Mouse (Mus musculus) kidney, adult 18-20 months (tissue): ENCODE results near the gene Necab2.

Experiments
- DNase-seq: peaks from one replicate; pipeline ENCODE4 v3.0.0; 2021

Gene Necab2

DNA sequence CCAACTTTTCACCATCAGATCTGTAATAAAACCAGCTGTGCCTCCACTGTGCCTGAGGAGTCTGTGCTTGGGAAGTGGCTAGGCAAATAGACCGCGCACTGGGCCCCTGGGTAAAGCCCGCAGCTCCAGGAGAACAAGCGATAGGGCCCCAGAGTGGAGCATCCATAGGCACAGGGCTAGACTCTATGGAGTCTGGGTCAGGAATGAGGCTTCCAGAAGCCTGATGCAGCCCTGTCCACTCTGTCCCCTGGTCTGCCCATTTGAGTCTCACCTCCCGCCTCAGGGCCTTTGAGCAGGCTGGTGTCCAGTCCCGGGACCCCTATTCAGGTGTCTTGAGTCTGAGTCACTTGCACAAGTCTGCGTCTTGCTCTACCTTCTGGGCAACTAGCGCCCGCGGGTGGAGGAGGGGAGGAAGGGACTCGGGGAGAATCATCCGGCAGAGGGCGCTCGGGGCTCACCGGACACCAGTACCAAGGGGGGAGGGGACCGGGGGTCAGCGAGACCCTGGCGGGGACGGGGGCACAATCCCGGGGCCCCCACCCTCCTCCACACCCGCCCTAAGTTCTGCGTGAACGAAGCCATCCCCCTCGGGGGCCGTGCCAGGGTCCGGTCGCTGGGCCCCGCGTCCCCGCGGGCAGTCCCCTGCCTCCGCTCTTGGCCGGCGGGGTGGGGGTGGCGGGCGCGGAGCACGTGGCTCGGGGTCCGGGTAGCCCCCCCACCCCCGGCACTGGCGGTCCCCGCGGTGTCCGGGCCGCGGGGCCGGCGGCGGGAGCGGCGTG is at the start of gene Necab2:
Necab2 (plus strand) TSS at position 509 of the 779 bp plus-strand sequence.
- DNase-seq = peak; percentile 87

DNA sequence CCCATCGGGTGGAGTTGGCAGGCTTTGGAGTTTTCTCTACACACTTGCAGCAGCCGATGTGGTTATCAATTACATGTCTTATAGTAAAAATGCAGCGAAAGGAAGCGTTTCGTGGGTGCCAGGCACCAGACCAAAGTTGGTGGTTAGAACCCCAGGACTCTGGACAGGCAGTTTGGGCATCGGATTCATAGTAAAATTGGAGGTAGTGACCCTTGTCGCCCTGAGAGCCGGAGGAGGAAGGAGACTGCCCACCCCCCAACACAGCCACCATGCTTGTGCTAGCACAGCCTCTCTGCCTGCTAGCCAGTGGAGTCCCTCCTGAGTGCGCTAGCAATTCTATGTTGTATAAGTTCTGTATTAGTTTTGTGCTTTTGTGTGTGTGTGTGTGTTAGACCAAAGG is 48.0 kb upstream of the Necab2 start:
- DNase-seq = no peak

DNA sequence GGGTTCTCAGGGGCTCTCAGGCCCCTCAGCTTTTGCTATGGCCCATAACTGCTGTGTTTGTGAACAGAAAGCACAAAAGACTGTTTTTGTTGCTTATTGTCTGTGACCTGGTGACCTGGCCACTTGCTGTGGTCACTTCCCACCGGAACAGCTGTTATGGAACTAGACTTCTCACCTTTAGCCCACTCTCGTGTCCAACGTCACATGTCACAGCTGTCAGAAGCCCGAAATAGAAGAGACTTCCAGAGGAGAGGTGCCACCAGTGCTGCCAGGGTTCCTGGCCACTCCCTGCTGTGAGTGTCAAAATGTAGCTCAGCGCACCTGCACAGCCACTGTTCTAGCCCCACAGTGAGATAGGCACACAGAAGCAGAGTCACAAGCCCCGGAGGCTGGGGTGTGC is 47.3 kb upstream of the Necab2 start:
- DNase-seq = no peak

DNA sequence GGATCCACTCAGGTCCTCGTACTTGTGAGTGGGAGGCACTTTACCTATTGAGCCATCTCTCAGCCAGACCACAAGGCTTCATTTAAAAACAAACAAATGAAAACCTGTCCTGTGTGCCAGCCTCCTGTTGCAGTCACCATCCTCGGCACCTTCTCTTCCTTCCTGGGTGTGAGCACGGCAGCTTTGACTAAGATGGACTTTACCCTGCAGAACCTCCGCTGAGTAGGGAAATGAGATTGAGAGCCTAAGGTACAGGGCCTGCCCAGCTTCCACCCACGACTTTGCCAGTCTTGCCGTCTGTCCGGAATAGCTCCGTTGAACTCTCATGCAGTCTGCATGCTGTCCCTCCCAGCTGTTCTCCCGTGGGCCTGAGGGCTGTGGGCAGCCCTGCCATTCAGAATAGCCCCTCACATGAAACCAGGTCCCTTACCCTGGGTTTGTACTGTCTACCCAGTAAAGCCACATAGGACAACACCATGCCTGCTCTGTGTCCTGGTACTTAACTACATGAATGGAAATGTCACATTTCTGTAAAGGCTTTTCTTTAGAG is 46.3 kb upstream of the Necab2 start:
- DNase-seq = peak; percentile 45

DNA sequence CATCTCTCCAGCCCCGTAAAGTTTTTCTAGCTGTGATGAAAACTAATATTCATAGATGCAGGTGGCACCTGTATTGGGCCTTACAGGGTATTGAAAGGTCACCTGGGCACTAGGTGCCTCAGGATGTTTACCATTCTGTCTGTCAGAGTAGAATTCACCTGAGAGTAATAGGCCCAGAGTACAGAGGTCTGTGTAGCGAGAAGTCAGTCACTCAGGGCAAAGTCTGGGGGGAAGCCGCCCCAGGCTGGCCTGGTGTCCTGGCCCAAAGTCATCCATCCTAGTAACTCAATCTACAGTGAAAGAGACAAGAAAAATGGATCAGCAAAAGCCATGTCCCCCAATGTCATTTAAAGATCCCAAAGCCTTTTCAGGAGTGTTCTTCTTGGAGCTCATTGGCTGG is 45.6 kb upstream of the Necab2 start:
- peak; percentile 23 for DNase-seq

DNA sequence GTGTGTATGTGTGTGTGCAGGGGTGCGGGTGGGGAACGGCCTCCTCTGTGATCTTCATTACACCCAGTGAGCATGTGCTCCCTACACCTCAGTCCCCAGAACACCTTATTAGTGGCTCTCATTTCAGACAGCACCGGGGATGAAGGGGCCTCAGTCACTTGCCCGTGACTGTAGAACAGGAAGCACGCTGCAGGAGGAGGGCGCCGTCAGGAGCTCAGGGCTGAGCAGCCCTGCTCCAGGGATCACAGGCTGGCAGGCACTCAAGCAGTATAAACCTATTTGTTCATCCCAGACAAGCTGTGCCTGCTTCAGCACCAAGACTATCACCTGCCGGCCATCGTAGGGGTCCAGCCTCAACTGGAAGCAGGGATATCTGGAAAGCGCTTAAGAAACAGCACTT is 42.6 kb upstream of the Necab2 start:
- no peak for DNase-seq

DNA sequence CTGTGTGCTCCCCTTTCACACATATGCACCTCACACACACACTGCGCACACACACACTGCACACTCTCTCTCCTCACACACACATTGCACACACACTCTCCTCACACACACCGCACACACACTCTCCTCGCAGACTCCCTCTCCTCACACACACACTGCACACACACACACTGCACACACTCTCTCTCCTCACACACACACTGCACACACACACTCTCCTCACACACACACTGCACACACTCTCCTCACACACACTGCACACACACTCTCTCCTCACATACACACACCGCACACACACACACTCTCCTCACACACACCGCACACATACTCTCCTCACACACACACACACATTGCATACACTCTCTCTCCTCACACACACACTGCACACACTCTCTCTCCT is 41.9 kb upstream of the Necab2 start:
- DNase-seq = no peak

DNA sequence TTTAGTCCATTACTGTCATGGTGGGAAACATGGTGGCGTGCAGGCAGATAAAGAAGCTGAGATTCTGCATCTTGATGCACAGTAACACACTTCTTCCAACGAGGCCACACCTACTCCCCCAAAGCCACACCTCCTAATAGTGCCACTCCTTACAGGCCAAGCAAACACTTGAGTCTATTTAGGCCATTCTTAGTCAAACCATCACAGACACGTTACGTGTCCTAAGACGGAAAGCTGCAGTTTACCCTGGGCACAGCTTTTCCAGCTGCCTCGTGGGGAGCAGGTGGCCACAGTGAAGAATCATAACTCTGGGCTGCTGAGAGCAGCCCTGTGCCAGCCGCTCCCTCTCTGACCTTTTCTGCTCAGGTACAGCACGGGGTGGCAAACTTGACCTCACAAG is 38.2 kb upstream of the Necab2 start:
- DNase-seq = no peak

DNA sequence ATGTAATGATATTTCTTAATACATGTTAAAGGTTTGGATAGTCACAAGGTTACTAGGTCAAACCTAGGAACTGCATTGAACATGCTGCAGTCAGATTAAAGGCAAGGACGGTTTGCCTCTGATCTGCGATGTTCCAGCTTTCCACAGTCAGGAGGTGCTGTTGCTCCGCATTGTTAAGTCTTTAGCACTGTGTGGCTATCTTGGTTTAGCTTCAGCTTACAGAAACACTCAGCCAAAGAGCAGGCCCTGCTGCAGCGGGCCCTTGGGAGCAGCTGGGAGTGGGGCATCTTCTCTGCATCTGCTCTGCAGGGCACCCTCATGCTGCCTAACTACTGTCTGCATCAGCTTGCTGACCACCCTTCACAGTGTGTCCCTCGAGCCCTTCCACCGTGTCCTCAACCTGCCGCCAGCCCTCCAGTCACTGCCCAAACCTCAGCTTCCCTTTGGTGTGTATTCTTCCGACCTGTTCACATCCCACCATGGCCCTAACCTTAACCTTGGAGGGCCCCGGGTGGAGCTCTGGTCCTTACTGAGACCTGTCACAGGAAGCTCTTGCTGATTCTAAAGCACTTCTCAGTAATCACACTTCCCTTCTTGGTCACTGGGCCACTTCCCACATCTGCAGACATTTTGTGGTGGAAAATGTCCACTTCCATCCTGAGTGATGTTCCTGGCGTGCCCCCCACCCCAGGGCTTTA is 34.3 kb upstream of the Necab2 start:
- DNase-seq = no peak

DNA sequence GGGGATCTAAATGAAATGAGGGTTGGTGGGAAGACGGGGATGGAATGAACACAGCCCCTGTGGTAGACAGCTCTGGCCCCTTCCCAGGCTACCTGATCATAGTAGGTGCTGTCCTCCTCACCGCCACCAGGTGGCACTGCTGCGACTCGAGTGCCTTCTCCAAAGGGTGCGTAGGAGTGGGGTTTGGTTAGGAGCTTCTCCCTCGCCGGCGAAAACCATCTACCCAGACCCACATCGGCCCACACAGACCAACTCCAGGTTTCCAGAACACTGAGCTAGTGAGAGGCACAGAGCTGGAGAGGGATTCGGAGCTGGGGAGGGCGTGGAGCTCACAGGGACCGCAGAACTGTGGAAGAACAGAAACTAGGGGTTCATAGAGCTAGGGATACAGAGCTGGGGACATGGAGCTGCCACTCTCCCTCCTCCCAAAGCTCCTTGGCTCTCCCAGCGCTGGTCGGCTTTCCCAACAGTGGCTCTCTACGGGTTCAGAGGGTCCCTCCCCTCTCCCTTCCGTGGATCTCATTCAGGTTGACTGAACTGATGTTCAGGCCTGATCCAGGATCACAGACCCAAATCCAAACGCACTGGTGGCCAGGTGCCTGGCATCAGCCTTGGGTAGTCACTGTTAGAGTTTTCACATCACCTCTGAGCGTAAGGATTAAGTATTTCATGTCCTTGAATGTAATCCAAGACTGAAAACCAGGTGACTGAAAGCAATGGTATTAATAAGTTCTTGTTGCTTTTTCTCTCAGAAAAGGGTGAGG is 33.6 kb upstream of the Necab2 start:
- peak; percentile 82 for DNase-seq

DNA sequence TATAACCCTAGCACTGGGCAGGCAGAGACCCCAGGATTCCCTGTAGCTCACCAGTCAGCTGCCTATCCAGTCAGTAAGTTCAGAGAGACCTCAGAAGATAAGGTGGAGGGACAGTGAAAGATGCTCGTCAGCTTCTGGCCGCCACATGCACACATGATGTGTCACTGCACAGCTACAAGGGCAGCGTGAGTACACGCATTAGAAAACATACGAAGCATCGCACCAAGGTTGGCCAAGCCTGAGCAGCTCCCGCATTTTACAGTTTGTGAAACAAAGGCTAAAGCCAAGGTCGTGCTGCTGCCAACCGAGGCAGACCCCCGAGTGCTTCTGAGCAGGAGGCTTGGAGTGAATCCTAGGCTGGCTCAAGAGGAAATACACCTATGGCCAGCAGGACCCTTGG is 32.9 kb upstream of the Necab2 start:
- DNase-seq = no peak

DNA sequence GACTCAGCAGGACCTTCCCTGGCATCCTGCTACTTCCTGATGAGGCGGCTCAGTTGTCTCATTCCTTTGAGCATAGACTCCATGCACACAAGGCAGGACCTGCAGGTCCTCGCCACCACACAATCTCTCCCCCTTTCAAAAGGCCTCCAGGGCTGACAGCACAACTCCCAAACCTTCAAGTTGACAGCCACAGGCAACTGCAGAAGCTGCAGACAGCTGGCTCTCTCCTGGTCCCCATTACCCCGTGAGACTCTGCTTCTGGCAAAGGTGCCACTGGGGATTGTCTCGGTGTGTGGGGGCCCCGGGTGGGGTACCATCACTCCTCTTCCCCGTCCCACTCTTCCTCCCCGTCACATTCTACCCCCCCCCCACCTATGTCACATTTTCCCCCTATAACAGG is 26.2 kb upstream of the Necab2 start:
- DNase-seq = no peak

DNA sequence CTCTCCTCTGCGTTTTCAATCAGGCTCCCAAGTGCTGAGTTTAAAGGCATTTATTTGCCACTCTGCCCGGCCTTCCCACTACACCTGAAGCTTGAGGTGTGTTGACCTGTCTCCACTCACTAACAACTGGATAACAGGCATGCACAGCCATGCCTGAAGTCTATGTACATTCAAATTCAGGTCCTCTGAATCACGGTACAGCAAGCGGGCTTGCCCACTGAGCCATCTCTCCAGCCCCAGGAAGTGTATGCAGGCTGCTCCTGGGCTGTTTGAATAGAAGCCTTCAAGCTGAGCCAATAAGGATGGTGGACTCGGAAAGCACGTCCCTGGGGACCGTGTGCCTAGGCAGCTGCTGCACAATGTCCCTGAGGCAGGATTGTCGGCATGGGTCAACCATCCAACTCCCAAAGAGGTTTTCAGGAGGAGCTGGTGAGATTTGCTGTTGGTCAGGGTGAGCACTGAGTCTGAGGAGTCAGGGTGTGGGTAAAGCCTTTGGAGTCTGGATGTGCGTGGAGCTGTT is 24.9 kb upstream of the Necab2 start:
- DNase-seq = no peak

DNA sequence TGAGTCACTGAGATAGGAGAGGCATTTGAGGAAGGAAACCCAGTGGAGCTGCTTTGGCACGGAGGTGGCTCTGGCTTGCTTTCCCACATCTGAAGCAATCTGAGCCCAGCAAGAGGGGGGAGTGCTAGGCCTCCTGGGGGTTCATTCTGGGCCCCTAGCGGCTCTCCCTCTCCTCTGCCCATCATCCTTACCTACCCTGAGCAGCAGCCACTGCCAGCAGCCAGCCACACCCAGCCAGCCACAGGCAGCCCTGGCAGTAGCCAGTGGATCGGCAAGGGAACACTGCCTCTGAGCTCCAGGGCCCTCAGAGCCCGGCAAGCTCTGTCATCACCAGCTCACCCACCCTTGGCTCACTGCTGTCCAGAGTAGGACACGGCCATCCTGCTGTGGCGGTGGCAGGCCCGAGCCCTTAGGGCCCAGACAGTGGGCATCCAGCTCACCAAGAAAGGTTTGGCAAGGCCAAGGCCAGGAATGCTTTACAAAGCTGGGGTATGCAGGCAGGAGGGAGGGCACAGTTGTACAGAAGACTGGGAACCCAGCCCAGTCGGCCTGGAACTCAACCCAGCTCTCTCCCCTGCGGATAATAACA is 24.3 kb upstream of the Necab2 start:
- peak; percentile 57 for DNase-seq

DNA sequence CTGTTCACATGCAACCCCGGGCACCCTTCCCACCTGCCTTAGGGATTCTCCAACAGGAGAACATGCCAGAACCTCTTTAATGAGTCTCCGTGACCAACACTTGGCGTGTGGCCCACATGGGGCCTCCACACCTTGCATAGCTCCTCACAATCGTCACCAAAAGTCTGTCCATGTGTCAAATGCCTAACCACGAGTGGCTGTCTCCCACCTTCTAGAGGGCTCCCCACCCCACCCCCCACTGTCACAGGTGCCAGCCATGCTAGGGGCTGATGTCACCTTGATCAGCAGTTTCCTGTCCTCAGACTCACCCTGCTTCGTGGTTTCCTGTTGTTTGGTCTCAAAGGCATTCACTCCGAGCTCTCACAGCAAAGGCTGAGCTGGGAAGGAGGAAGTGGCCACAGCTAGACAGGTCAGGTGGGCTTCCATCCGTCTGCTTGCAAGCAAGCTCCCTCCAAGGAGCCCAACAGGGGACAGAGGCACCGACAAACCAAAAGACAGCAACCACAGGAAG is 22.8 kb upstream of the Necab2 start:
- DNase-seq = peak; percentile 81

DNA sequence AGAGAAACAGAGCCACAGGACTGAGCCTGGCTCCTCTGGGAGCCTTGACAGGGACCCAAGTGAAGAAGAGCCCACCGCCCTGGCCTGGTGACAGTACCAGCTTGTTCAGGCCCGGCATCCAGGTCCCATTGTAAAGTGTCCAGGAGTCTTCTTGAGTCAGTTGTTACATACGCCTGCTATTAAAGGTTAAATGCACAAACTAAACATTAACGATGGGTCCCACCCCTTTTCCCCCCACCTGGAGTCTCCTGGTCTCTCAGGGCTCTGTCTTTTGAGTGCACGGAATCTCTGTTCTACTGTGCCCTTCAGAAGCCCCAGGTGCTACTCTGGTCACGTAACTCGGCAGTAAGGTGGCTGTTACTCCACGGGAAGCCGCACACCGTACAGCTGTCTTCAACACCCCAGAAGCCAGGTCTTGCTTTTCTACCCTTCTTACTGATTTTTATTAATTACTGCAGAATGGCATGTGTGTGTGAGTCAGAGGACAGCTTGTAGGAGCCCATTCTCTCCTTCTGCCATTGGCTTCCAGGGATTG is 22.3 kb upstream of the Necab2 start:
- no peak for DNase-seq

DNA sequence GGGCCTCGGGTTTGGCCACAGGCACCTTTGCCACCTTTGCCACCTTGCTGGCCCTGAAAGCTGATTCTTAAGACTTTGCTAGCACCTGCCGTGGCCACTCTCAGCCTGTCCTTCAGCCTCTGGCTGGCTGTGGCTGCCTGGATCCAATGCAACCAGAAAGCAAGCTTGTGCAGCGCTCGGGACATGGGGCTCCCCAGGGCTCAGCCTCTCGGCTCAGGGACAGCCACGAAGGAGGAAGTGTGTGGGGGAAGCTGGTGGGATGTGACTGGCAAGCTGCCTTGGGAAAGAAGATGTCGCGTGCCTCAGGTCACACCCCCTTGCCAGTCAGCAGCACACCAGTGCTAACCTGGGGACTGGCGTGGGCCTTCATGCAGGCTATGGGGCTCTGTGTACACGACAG is 21.8 kb upstream of the Necab2 start:
- no peak for DNase-seq

DNA sequence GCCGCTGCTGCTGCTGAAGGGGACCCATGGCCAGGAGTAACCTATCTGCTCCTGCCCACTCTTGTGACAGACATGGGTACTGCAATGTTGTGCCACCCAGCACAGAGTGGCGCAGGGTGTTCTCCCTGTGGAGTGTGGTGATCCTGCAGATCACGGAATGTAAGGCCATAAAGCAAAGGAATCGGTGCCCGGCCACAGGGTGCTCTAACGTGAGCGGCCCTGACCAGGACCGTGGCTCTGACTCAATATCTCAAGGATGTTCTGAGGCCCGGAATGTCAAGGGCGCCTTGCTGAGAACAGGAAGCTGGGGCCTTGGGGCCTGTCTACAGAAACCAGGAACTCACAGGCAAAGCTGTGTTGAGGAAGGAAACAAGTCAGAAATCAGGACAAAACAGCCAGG is 21.0 kb upstream of the Necab2 start:
- DNase-seq = no peak

DNA sequence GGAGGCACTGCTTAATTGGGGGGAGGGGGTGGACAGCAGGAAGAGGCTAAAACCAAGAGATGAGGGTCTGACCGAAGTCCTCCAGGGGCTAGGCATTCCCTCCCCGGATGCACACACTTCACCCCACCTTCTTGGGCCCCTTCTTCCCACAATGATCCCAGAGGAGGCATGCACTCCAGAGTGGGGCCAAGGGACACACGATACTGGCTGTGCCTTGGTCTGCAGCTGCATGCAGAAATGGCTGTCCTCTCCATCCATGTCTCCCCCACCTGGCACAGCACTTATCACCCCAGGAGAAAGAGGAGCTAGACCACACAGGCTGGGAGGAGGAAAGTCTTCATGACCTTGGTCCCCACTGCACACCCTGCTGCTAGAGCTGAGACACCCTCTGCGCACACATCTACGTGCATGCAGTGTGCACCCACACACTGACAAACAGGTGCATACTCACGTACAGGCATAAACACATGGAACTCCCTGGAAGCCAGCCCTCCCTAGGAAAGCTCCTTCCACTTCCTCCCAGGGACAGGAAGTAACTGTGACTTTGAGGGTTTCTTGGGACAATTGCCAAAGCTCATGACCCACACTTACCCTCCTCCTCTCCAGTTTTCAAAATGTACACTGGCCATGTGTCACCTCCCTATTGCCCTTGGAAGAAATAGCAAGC is 20.3 kb upstream of the Necab2 start:
- DNase-seq = no peak

DNA sequence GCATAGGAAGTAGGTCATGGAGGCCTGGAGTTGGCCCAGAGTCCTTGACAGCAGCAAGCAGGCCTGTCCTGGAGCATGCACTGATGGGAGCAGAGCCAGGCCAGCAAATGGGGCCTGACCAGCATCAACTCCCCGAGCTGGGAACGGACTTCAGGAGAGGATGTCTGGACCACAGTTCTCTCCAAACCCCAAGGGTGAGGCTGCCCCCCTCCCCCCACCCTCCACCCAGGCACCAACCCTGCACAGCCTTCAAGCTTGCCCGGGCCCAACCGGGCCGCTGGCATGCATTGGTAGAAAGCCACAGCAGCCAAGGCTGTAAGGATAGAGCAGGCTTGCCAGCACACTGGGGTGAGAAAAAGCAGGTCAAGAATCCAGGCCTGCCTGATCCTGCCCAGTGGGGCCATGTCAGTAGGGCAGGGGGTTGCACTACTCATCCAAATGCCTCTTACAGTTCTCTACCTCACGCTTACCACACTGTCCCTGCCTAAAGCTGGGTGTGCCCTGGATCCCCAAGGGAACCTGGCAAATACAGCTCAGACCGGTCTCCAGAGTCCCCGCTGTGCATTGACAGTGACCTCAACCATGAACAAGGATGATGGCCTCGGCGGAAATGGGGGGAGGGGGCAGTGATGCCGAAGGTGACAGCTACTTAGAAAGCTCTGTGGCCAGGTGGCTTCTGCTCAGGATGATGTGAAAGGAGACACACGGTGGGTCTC is 18.7 kb upstream of the Necab2 start:
- no peak for DNase-seq

DNA sequence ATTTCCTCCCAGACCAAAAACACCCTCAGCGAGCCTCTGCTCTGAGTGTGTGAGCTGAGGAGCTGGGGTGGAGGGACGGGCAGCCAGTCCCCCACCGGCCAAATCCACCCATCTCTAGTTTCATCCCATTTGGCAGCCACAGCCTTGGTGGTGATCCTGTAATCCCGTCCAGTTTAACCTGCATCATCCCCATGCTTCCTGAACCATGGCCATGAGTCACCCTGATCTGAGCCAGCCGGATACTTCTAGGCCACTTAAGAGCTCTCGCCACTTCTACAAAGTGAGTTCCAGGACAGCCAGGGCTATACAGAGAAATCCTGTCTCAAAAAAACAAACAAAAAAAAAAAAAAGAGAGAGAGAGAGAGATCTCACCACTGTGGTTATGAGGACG is 18.2 kb upstream of the Necab2 start:
- DNase-seq = no peak
